Mouse (Mus musculus) neural tube, embryonic 11.5 days (tissue): ENCODE data around the gene Vmn2r86. TPM values are rescaled to one million over a fixed set of nuclear protein-coding genes. Genes with fewer than 3 reads are reported as not detected.
"Not testable (repeated sequence)": the region's sequence is repeated elsewhere in the genome, so short reads cannot be mapped to it uniquely, and the experiment has no call there.

Experiments
- ATAC-seq: fragments of 200-750 bp; cut with Nextera tagmentation; 2 replicates; pipeline ENCODE4 v1.8.0; 2017; ENCODE audit warnings: moderate number of reproducible peaks, mild to moderate bottlenecking, moderate TSS enrichment, moderate library complexity; ENCODE audit not compliant: insufficient read depth, low FRiP score, low TSS enrichment
- DNase-seq: peaks from one replicate; pipeline ENCODE4 v3.0.0-alpha.2; 2015; ENCODE audit warnings: low spot score
- H3K27ac ChIP-seq: fragments of 300-500 bp; sonication (generic); 2 replicates; pipeline ENCODE4 v1.5.1; 2014; ENCODE audit warnings: low read depth, mild to moderate bottlenecking, low read length
- H3K27me3 ChIP-seq: fragments of 300-500 bp; sonication (generic); 2 replicates; pipeline ENCODE4 v1.6.1; 2014; ENCODE audit warnings: mild to moderate bottlenecking, low read length, mixed read lengths; ENCODE audit not compliant: control insufficient read depth, insufficient read depth
- H3K36me3 ChIP-seq: fragments of 300-500 bp; sonication (generic); 2 replicates; pipeline ENCODE4 v1.6.1; 2014; ENCODE audit warnings: mild to moderate bottlenecking, low read length, moderate library complexity, mixed read lengths; ENCODE audit not compliant: control insufficient read depth, insufficient read depth
- H3K4me1 ChIP-seq: fragments of 300-500 bp; sonication (generic); 2 replicates; pipeline ENCODE4 v1.6.1; 2014; ENCODE audit warnings: low read length, mixed read lengths; ENCODE audit not compliant: control insufficient read depth, insufficient read depth
- H3K4me2 ChIP-seq: fragments of 300-500 bp; sonication (generic); 2 replicates; pipeline ENCODE4 v1.6.1; 2014; ENCODE audit warnings: low read depth, mild to moderate bottlenecking, moderate library complexity
- H3K4me3 ChIP-seq: fragments of 300-500 bp; sonication (generic); 2 replicates; pipeline ENCODE4 v1.5.1; 2014; ENCODE audit warnings: low read depth, low read length
- H3K9ac ChIP-seq: fragments of 300-500 bp; sonication (generic); 2 replicates; pipeline ENCODE4 v1.6.1; 2014; ENCODE audit warnings: mild to moderate bottlenecking, low read length
- H3K9me3 ChIP-seq: fragments of 300-500 bp; sonication (generic); 2 replicates; pipeline ENCODE4 v1.6.1; 2016; ENCODE audit warnings: low read length; ENCODE audit not compliant: control insufficient read depth
- WGBS: fragments of 180-500 bp; shearing (Covaris S2); extraction: QIAGEN DNeasy Blood & Tissue Kit; methylation state at CpG from one replicate; pipeline ENCODE4 v1.1.7; 2014; 5-methylcytosine and 5-hydroxymethylcytosine counted together
- polyA plus RNA-seq: library from polyadenylated mRNA; unstranded; fragments of >200 nt; fragmentation: Nextera tagmentation; extraction: Ambion mirVana; gene quantifications from 2 replicates; pipeline ENCODE4 v1.2.1, GENCODE M21; 2014

Vmn2r86 gene
- polyA plus RNA-seq = not detected in 2 replicates

GRCm38 (mm10) chr10:130455950-130456349 is at the start of gene Vmn2r86:
Gene Vmn2r86, minus strand, starts transcription at chr10:130456050.
- H3K36me3 ChIP-seq, ATAC-seq, DNase-seq, H3K4me1 ChIP-seq, H3K27ac ChIP-seq, H3K9me3 ChIP-seq, H3K9ac ChIP-seq, H3K27me3 ChIP-seq, H3K4me3 ChIP-seq, H3K4me2 ChIP-seq: not testable (repeated sequence)
- WGBS = 88% methylated on average over 1 of the region's 1 CpGs

GRCm38 (mm10) chr10:130497296-130497695 is 41.4 kb upstream of the Vmn2r86 start, which contains the start of gene Vmn2r87:
Gene Vmn2r87, minus strand, starts transcription at chr10:130497396.
- no peak for ATAC-seq
- no peak within 1 kb of the TSS for H3K4me2 ChIP-seq
- no peak within 1 kb of the TSS for H3K4me3 ChIP-seq
- no peaks in the 10 kb centered on the region for H3K36me3 ChIP-seq
- no peaks in the 10 kb centered on the region for H3K27me3 ChIP-seq
- no peak within 1 kb of the TSS for H3K9ac ChIP-seq
- no peak for DNase-seq
- no peak within 1 kb of the TSS for H3K27ac ChIP-seq
- no peaks in the 10 kb centered on the region for H3K4me1 ChIP-seq
- H3K9me3 ChIP-seq = no peaks in the 10 kb centered on the region

- Histone ChIP-seq H3K4me3 (peak overlapping the region; percentile 35), H3K27me3 (no peaks in the 10 kb centered on the region), H3K4me1 (no peaks in the 10 kb centered on the region), H3K4me2 (peak overlapping the region; percentile 70), H3K36me3 (no peaks in the 10 kb centered on the region), H3K27ac (no peak overlapping the region), H3K9me3 (no peaks in the 10 kb centered on the region), H3K9ac (peak overlapping the region; percentile 67)
- ATAC-seq = peak; percentile 99
- DNase-seq = peak; percentile 78
- WGBS = 6% methylated on average over 32 of the region's 36 CpGs
Measured at GRCm38 (mm10) chr10:130470311-130470760, 14.5 kb upstream of the Vmn2r86 start.

GRCm38 (mm10) chr10:130444776-130445175 is 11.1 kb downstream of the Vmn2r86 start:
- H3K27ac ChIP-seq = no peak overlapping the region
- H3K36me3 ChIP-seq = no peaks in the 10 kb centered on the region
- no peak overlapping the region for H3K4me3 ChIP-seq
- no peaks in the 10 kb centered on the region for H3K9me3 ChIP-seq
- no peak overlapping the region for H3K4me2 ChIP-seq
- WGBS = 89% methylated on average over 21 of the region's 21 CpGs
- no peaks in the 10 kb centered on the region for H3K27me3 ChIP-seq
- DNase-seq = no peak
- no peak overlapping the region for H3K9ac ChIP-seq
- ATAC-seq = no peak
- no peaks in the 10 kb centered on the region for H3K4me1 ChIP-seq

GRCm38 (mm10) chr10:130434185-130434898 is 21.5 kb downstream of the Vmn2r86 start:
- not testable (repeated sequence) for H3K27me3 ChIP-seq, H3K9me3 ChIP-seq, H3K4me1 ChIP-seq, ATAC-seq, H3K27ac ChIP-seq, H3K4me3 ChIP-seq, DNase-seq, H3K36me3 ChIP-seq, H3K9ac ChIP-seq, H3K4me2 ChIP-seq
- WGBS = 91% methylated on average over 11 of the region's 11 CpGs

- not testable (repeated sequence) for H3K4me3 ChIP-seq, H3K9me3 ChIP-seq, H3K4me1 ChIP-seq, H3K27me3 ChIP-seq, H3K4me2 ChIP-seq, H3K9ac ChIP-seq, H3K36me3 ChIP-seq, H3K27ac ChIP-seq, DNase-seq, ATAC-seq
Measured at GRCm38 (mm10) chr10:130429603-130430002, 26.2 kb downstream of the Vmn2r86 start, which contains the start of gene Vmn2r85. Gene Vmn2r85, minus strand, starts transcription at chr10:130429703.

GRCm38 (mm10) chr10:130422368-130422767 is 33.5 kb downstream of the Vmn2r86 start:
- H3K27me3 ChIP-seq, H3K27ac ChIP-seq, ATAC-seq, DNase-seq, H3K36me3 ChIP-seq, H3K4me1 ChIP-seq, H3K9me3 ChIP-seq, H3K9ac ChIP-seq, H3K4me3 ChIP-seq, H3K4me2 ChIP-seq: not testable (repeated sequence)
- 88% methylated on average over 2 of the region's 2 CpGs for WGBS

- no peaks in the 10 kb centered on the region for H3K27me3 ChIP-seq
- no peak overlapping the region for H3K4me3 ChIP-seq
- H3K4me2 ChIP-seq = no peak overlapping the region
- ATAC-seq (no peak), DNase-seq (no peak)
- H3K27ac ChIP-seq = no peak overlapping the region
- no peaks in the 10 kb centered on the region for H3K9me3 ChIP-seq
- WGBS = 89% methylated on average over 3 of the region's 3 CpGs
- no peaks in the 10 kb centered on the region for H3K4me1 ChIP-seq
- H3K36me3 ChIP-seq = no peaks in the 10 kb centered on the region
- H3K9ac ChIP-seq = no peak overlapping the region
Measured at GRCm38 (mm10) chr10:130420401-130420800, 35.4 kb downstream of the Vmn2r86 start.

GRCm38 (mm10) chr10:130419954-130420353 is 35.9 kb downstream of the Vmn2r86 start:
- not testable (repeated sequence) for H3K9ac ChIP-seq, H3K4me3 ChIP-seq, DNase-seq, H3K27ac ChIP-seq, H3K4me2 ChIP-seq, H3K4me1 ChIP-seq, ATAC-seq, H3K27me3 ChIP-seq, H3K9me3 ChIP-seq, H3K36me3 ChIP-seq
- 62% methylated on average over 2 of the region's 2 CpGs for WGBS
